Comparison of ENCODE assay signal across 30 mouse cellular contexts in genomic region chr11:102911376-102911775, GRCm38 (mm10). TPM values are rescaled to one million over a fixed set of nuclear protein-coding genes. Genes with fewer than 3 reads are reported as not detected.
DNase-seq lines count a peak whose midpoint lies in the region; ATAC-seq and TF ChIP-seq lines count a peak whose summit lies in the region.
"Had no signal": no experiment of that assay in that cellular context is flagged by ENCODE, and none has a peak within 500 bp of the region (broad histone marks: within the 10 kb centered on the region; RNA-seq: fewer than 3 reads in every experiment).

No protein-coding gene starts in this region.

- peaks cover 32% of the 10 kb centered on the region for H3K36me3 ChIP-seq in forebrain, embryonic 11.5 days (ENCODE audit: control insufficient read depth, insufficient read depth, low read length)
- no peaks in the 10 kb centered on the region for H3K36me3 ChIP-seq in forebrain, postnatal 0 days (ENCODE audit: insufficient read depth)
- peaks cover 98% of the 10 kb centered on the region for H3K36me3 ChIP-seq in heart, embryonic 10.5 days
- H3K36me3 ChIP-seq in ES-E14 (ENCODE audit: control insufficient read depth, insufficient read depth, low read length, poor library complexity, severe bottlenecking), result peaks cover 94% of the 10 kb centered on the region

- H3K9ac ChIP-seq in forebrain, embryonic 11.5 days (ENCODE audit: low read length), result no peak overlapping the region
- no peak overlapping the region for H3K9ac ChIP-seq in forebrain, postnatal 0 days
- no peak overlapping the region for H3K9ac ChIP-seq in ES-E14 (ENCODE audit: insufficient read depth, low read depth, low read length, poor library complexity, severe bottlenecking)
- H3K9ac ChIP-seq: embryonic facial prominence, embryonic 13.5 days; embryonic facial prominence, embryonic 15.5 days; forebrain, embryonic 13.5 days; forebrain, embryonic 15.5 days had no signal

- H3K27me3 ChIP-seq in forebrain, embryonic 11.5 days (ENCODE audit: control insufficient read depth, insufficient read depth, low read length), result no peaks in the 10 kb centered on the region
- H3K27me3 ChIP-seq in forebrain, postnatal 0 days (ENCODE audit: insufficient read depth, low read length), result no peaks in the 10 kb centered on the region
- H3K27me3 ChIP-seq in heart, embryonic 10.5 days (ENCODE audit: insufficient read depth, poor library complexity, severe bottlenecking), result no peaks in the 10 kb centered on the region
- H3K27me3 ChIP-seq: CH12.LX; embryonic facial prominence, embryonic 13.5 days; embryonic facial prominence, embryonic 15.5 days; forebrain, embryonic 13.5 days; forebrain, embryonic 15.5 days; Patski had no signal

- no peak overlapping the region for H3K27ac ChIP-seq in forebrain, embryonic 11.5 days (ENCODE audit: low read depth, low read length)
- H3K27ac ChIP-seq in forebrain, postnatal 0 days (ENCODE audit: low read depth, low read length), result no peak overlapping the region
- H3K27ac ChIP-seq in heart, embryonic 10.5 days, result no peak overlapping the region
- H3K27ac ChIP-seq in ES-E14 (ENCODE audit: insufficient read depth, low read depth, low read length, poor library complexity, severe bottlenecking), result no peak overlapping the region
- H3K27ac ChIP-seq: embryonic facial prominence, embryonic 13.5 days; embryonic facial prominence, embryonic 15.5 days; forebrain, embryonic 10.5 days; forebrain, embryonic 13.5 days; forebrain, embryonic 15.5 days had no signal

- H3K4me1 ChIP-seq in forebrain, embryonic 11.5 days (replicated peaks; ENCODE audit: control insufficient read depth, insufficient read depth, low read length), result no peaks in the 10 kb centered on the region
- no peaks in the 10 kb centered on the region for H3K4me1 ChIP-seq in forebrain, postnatal 0 days (ENCODE audit: insufficient read depth)
- no peaks in the 10 kb centered on the region for H3K4me1 ChIP-seq in heart, embryonic 10.5 days
- no peaks in the 10 kb centered on the region for H3K4me1 ChIP-seq in ES-E14 (ENCODE audit: control insufficient read depth in 2 of 2, insufficient read depth in 2 of 2, low read length in 2 of 2, poor library complexity in 1 of 2)
- H3K4me1 ChIP-seq: embryonic facial prominence, embryonic 13.5 days; embryonic facial prominence, embryonic 15.5 days; forebrain, embryonic 10.5 days; forebrain, embryonic 13.5 days; forebrain, embryonic 15.5 days had no signal

- in situ Hi-C loops in ES-E14 (cut with MboI; ENCODE audit: low sequenced_read_pairs in 2 of 2, unreplicated experiment in 2 of 2), result no loop called here

- 84% methylated on average over 7 of the region's 7 CpGs for WGBS in forebrain, embryonic 11.5 days
- 50% methylated on average over 7 of the region's 7 CpGs for WGBS in forebrain, postnatal 0 days
- WGBS in heart, embryonic 10.5 days, result 86% methylated on average over 7 of the region's 7 CpGs

- peak; percentile 35 for DNase-seq in forebrain, embryonic 11.5 days (ENCODE audit: low spot score)
- no peak for DNase-seq in forebrain, postnatal 0 days
- peak; percentile 68 for DNase-seq in heart, embryonic 10.5 days (ENCODE audit: low spot score)
- DNase-seq in heart, adult 9 months (ENCODE audit: low spot score in 2 of 2), result no peak
- no peak for DNase-seq in ES-E14 (ENCODE audit: low read depth, low spot score)
- DNase-seq in gastrocnemius, adult 18-20 months (ENCODE audit: low spot score), result no peak
- DNase-seq: adrenal gland, adult 8-10 months; adrenal gland, postnatal 14 days; adrenal gland, postnatal 36 days; B cell, adult 2 months; cerebellum, adult 11 months; cerebellum, adult 18-20 months; cerebellum, adult 8-10 months; cerebellum, adult 9-11 months; cerebellum, postnatal 14 days; cerebellum, postnatal 36 days; embryo, embryonic 11 days had no signal

- no peak for TF ChIP-seq CTCF in forebrain, postnatal 0 days (IDR thresholded peaks at IDR 0.05; ENCODE audit: low read depth)

- no peak overlapping the region for H3K4me3 ChIP-seq in forebrain, embryonic 11.5 days (ENCODE audit: low read depth, low read length)
- H3K4me3 ChIP-seq in forebrain, postnatal 0 days (ENCODE audit: low read depth, low read length), result no peak overlapping the region
- H3K4me3 ChIP-seq in heart, embryonic 10.5 days, result no peak overlapping the region
- no peak overlapping the region for H3K4me3 ChIP-seq in ES-E14 (ENCODE audit: insufficient read depth in 1 of 2, low read depth in 1 of 2, low read length in 2 of 2, poor library complexity in 1 of 2, severe bottlenecking in 1 of 2)
- H3K4me3 ChIP-seq: embryonic facial prominence, embryonic 13.5 days; embryonic facial prominence, embryonic 15.5 days; erythroblast, embryonic 14.5 days; forebrain, embryonic 10.5 days; forebrain, embryonic 13.5 days; forebrain, embryonic 15.5 days had no signal

- H3K9me3 ChIP-seq in forebrain, embryonic 11.5 days (ENCODE audit: control insufficient read depth, low read length), result no peaks in the 10 kb centered on the region
- no peaks in the 10 kb centered on the region for H3K9me3 ChIP-seq in forebrain, postnatal 0 days (ENCODE audit: low read length)
- H3K9me3 ChIP-seq in heart, embryonic 10.5 days, result no peaks in the 10 kb centered on the region
- H3K9me3 ChIP-seq in ES-E14 (ENCODE audit: control insufficient read depth, insufficient read depth, low read depth, low read length), result no peaks in the 10 kb centered on the region
- H3K9me3 ChIP-seq: embryonic facial prominence, embryonic 13.5 days; embryonic facial prominence, embryonic 15.5 days; forebrain, embryonic 10.5 days; forebrain, embryonic 13.5 days; forebrain, embryonic 15.5 days had no signal

- ATAC-seq in forebrain, embryonic 11.5 days (replicated peaks; ENCODE audit: low FRiP score), result no peak
- ATAC-seq in forebrain, postnatal 0 days, result no peak
- ATAC-seq: activated CD4-positive, CD25-positive, alpha-beta regulatory T cell, adult 4 months; CD4-positive, CD25-positive, alpha-beta regulatory T cell, adult 4 months; forebrain, embryonic 13.5 days; forebrain, embryonic 15.5 days; Patski had no signal

- H3K4me2 ChIP-seq in forebrain, embryonic 11.5 days (ENCODE audit: low read depth, low read length, severe bottlenecking), result no peak overlapping the region
- no peak overlapping the region for H3K4me2 ChIP-seq in forebrain, postnatal 0 days (ENCODE audit: low read depth)
- H3K4me2 ChIP-seq: embryonic facial prominence, embryonic 13.5 days; embryonic facial prominence, embryonic 15.5 days; forebrain, embryonic 13.5 days; forebrain, embryonic 15.5 days had no signal

TF ChIP-seq in ES-E14, 5 proteins besides CTCF, POLR2A, EP300 and RAD21:
- TF ChIP-seq MAFK (IDR thresholded peaks at IDR 0.05; ENCODE audit: insufficient read depth, low read depth, low read length) (0 out of 2 replicates have a peak, but pooled peaks have one; percentile 15), ZNF384 (IDR thresholded peaks at IDR 0.05; ENCODE audit: low read depth, low read length) (no peak)
TF ChIP-seq in ES-E14: peak in this region for 1.

RNA-seq across cellular contexts. Expression of gene Gfap, which starts 10.7 kb away (rescaled TPM):
- polyA plus RNA-seq in forebrain, embryonic 11.5 days (2014; fragmentation: Nextera tagmentation; extraction: Ambion mirVana), result 0.09 TPM in 1 of 2 replicates, not detected in the other
- total RNA-seq in forebrain, postnatal 0 days (2014; rRNA removed), result 44.4 and 58.9 TPM in 2 replicates
- 31.8 and 52.6 TPM in 2 replicates for polyA plus RNA-seq in forebrain, postnatal 0 days (2015; fragmentation: Nextera tagmentation; extraction: Ambion mirVana)
- 0.05 and 0.09 TPM in 2 replicates for polyA plus RNA-seq in heart, embryonic 10.5 days (2016; fragmentation: Nextera tagmentation; extraction: Ambion mirVana)
- 0.36 and 0.42 TPM in 2 replicates for total RNA-seq in ES-E14 (2012; rRNA removed)
- not detected for total RNA-seq in gastrocnemius, adult 18-20 months (2021)
- total RNA-seq: CH12.LX had no signal
- polyA plus RNA-seq: activated CD4-positive, CD25-positive, alpha-beta regulatory T cell, adult 4 months; CD4-positive, CD25-positive, alpha-beta regulatory T cell, adult 4 months; forebrain, embryonic 13.5 days had no signal

RNA-seq across cellular contexts. Expression of gene Kif18b, which starts 13.5 kb away (rescaled TPM):
- polyA plus RNA-seq in forebrain, embryonic 11.5 days (2014; fragmentation: Nextera tagmentation; extraction: Ambion mirVana), result 13.0 and 13.3 TPM in 2 replicates
- total RNA-seq in forebrain, postnatal 0 days (2014; rRNA removed), result 3.2 and 6.6 TPM in 2 replicates
- 0.54 and 0.70 TPM in 2 replicates for polyA plus RNA-seq in forebrain, postnatal 0 days (2015; fragmentation: Nextera tagmentation; extraction: Ambion mirVana)
- polyA plus RNA-seq in heart, embryonic 10.5 days (2016; fragmentation: Nextera tagmentation; extraction: Ambion mirVana), result 7.7 and 12.1 TPM in 2 replicates
- 38.4 and 51.0 TPM in 2 replicates for total RNA-seq in ES-E14 (2012; rRNA removed)
- not detected for total RNA-seq in gastrocnemius, adult 18-20 months (2021)

RNA-seq across cellular contexts. Expression of gene Fam187a, which starts 26.4 kb away (rescaled TPM):
- polyA plus RNA-seq in forebrain, embryonic 11.5 days (2014; fragmentation: Nextera tagmentation; extraction: Ambion mirVana), result not detected in 2 replicates
- 0.38 TPM in 1 of 2 replicates, not detected in the other for total RNA-seq in forebrain, postnatal 0 days (2014; rRNA removed)
- polyA plus RNA-seq in forebrain, postnatal 0 days (2015; fragmentation: Nextera tagmentation; extraction: Ambion mirVana), result not detected in 2 replicates
- polyA plus RNA-seq in heart, embryonic 10.5 days (2016; fragmentation: Nextera tagmentation; extraction: Ambion mirVana), result not detected in 2 replicates
- not detected in 2 replicates for total RNA-seq in ES-E14 (2012; rRNA removed)
- total RNA-seq in gastrocnemius, adult 18-20 months (2021), result not detected
- total RNA-seq: adrenal gland, adult 18-20 months; adrenal gland, postnatal 14 days; adrenal gland, postnatal 36 days; CH12.LX; common myeloid progenitor, adult 5-6 weeks had no signal
- polyA plus RNA-seq: activated CD4-positive, CD25-positive, alpha-beta regulatory T cell, adult 4 months; CD4-positive, CD25-positive, alpha-beta regulatory T cell, adult 4 months; embryonic facial prominence, embryonic 11.5 days; embryonic facial prominence, embryonic 13.5 days; embryonic facial prominence, embryonic 15.5 days; erythroblast, embryonic 14.5 days; forebrain, embryonic 13.5 days; forebrain, embryonic 15.5 days had no signal

RNA-seq across cellular contexts. Expression of gene Ccdc103, which starts 30.4 kb away (rescaled TPM):
- polyA plus RNA-seq in forebrain, embryonic 11.5 days (2014; fragmentation: Nextera tagmentation; extraction: Ambion mirVana), result 2.3 and 3.5 TPM in 2 replicates
- total RNA-seq in forebrain, postnatal 0 days (2014; rRNA removed), result 3.1 and 4.4 TPM in 2 replicates
- polyA plus RNA-seq in forebrain, postnatal 0 days (2015; fragmentation: Nextera tagmentation; extraction: Ambion mirVana), result 2.7 and 2.9 TPM in 2 replicates
- polyA plus RNA-seq in heart, embryonic 10.5 days (2016; fragmentation: Nextera tagmentation; extraction: Ambion mirVana), result 0.62 and 0.93 TPM in 2 replicates
- total RNA-seq in ES-E14 (2012; rRNA removed), result 0.48 and 1.1 TPM in 2 replicates
- not detected for total RNA-seq in gastrocnemius, adult 18-20 months (2021)
- total RNA-seq: common myeloid progenitor, adult 5-6 weeks had no signal
- polyA plus RNA-seq: CD4-positive, CD25-positive, alpha-beta regulatory T cell, adult 4 months had no signal

RNA-seq across cellular contexts. Expression of gene Eftud2, which starts 30.6 kb away (rescaled TPM):
- 317 and 330 TPM in 2 replicates for polyA plus RNA-seq in forebrain, embryonic 11.5 days (2014; fragmentation: Nextera tagmentation; extraction: Ambion mirVana)
- 63.2 and 71.7 TPM in 2 replicates for total RNA-seq in forebrain, postnatal 0 days (2014; rRNA removed)
- polyA plus RNA-seq in forebrain, postnatal 0 days (2015; fragmentation: Nextera tagmentation; extraction: Ambion mirVana), result 111 and 118 TPM in 2 replicates
- 206 and 238 TPM in 2 replicates for polyA plus RNA-seq in heart, embryonic 10.5 days (2016; fragmentation: Nextera tagmentation; extraction: Ambion mirVana)
- total RNA-seq in ES-E14 (2012; rRNA removed), result 161 and 198 TPM in 2 replicates
- total RNA-seq in gastrocnemius, adult 18-20 months (2021), result 10 to 100 TPM; 24.5 to 24.7 TPM

Comparison
In these comparisons a context has a peak if more than half of its experiments do, and no peak if none do; other contexts are left out.
1. DNase-seq: peak in forebrain, embryonic 11.5 days (single experiment) and heart, embryonic 10.5 days (single experiment); none in forebrain, postnatal 0 days (single experiment), heart, adult 9 months (0 of 2), ES-E14 (single experiment) and gastrocnemius, adult 18-20 months (single experiment).
2. RNA of gene Gfap, which starts 10.7 kb away (total RNA-seq): 44.4 to 58.9 TPM in forebrain, postnatal 0 days; 0.36 to 0.42 TPM in ES-E14 and not detected in gastrocnemius, adult 18-20 months; every median in the first group is over 10 times any median in the second.